Mouse (Mus musculus): ENCODE data around the gene Rbms3. TPM values are rescaled to one million over a fixed set of nuclear protein-coding genes. Genes with fewer than 3 reads are reported as not detected.

The Rbms3 gene
- 90.2 and 100 TPM in 2 replicates for polyA plus RNA-seq (2014; fragmentation: Nextera tagmentation; extraction: Ambion mirVana)

DNA sequence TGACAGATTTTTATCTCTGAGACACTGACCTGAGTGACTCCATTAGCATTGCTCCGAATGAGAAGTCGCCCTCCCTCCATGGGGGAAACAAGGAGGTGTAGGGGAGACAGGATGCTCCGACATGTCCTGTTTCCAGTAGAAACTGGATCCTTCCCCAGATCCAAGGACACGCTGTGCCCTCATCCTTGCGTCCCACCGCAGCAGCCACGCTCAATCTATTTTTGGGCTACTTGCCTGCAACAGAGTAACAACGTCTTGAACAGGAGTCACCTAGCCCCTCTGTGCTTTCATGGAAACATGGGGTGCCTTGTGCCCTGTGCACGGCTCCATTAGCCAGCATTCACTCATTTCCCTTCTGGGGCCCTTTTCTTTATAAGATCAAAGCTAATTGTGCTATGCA is at the start of gene Rbms3:
Gene Rbms3 (minus strand): TSS at position 143 of the 400 bp plus-strand sequence.
- ATAC-seq (ENCODE audit: insufficient number of reproducible peaks, insufficient read depth, low FRiP score, low read depth) = no peak
- Histone ChIP-seq H3K27ac (ENCODE audit: low read length) (no peak within 1 kb of the TSS), H3K4me1 (ENCODE audit: control insufficient read depth, insufficient read depth, low read length) (no peaks in the 10 kb centered on the region), H3K9me3 (ENCODE audit: control insufficient read depth, low read depth, low read length) (no peaks in the 10 kb centered on the region), H3K4me3 (ENCODE audit: low read depth, low read length) (no peak within 1 kb of the TSS), H3K27me3 (ENCODE audit: control insufficient read depth, insufficient read depth, low read length) (no peaks in the 10 kb centered on the region), H3K9ac (replicated peaks; ENCODE audit: low read depth, low read length) (no peak within 1 kb of the TSS), H3K36me3 (ENCODE audit: control insufficient read depth, insufficient read depth, low read length) (no peaks in the 10 kb centered on the region), H3K4me2 (replicated peaks; ENCODE audit: low read depth, low read length) (no peak within 1 kb of the TSS)
- WGBS = 78% methylated on average over 9 of the region's 9 CpGs

DNA sequence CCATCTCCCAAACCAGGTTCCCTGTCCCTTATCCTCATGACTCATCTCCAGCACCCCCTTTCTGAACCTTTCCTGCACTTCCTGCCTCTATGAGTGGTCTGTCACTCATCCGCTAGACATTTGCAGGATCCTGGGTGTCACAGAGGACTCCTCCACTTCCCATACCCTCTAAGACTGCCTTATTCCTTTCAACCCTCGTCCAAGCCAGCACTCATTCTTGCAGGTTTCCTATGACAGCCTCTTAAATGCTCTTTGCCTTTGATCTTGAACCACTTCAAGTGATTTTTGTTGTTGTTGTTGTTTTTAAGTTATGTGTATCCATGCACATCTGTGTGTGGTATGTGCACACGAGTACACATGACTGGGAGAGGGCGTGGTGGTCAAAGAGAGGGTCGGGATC is 43.6 kb upstream of the Rbms3 start:
- WGBS = 83% methylated on average over 5 of the region's 5 CpGs
- Histone ChIP-seq H3K36me3 (ENCODE audit: control insufficient read depth, insufficient read depth, low read length) (no peaks in the 10 kb centered on the region), H3K4me2 (replicated peaks; ENCODE audit: low read depth, low read length) (no peak overlapping the region), H3K9ac (replicated peaks; ENCODE audit: low read depth, low read length) (no peak overlapping the region), H3K9me3 (ENCODE audit: control insufficient read depth, low read depth, low read length) (no peaks in the 10 kb centered on the region), H3K4me3 (ENCODE audit: low read depth, low read length) (no peak overlapping the region), H3K4me1 (ENCODE audit: control insufficient read depth, insufficient read depth, low read length) (no peaks in the 10 kb centered on the region), H3K27ac (ENCODE audit: low read length) (no peak overlapping the region), H3K27me3 (ENCODE audit: control insufficient read depth, insufficient read depth, low read length) (no peaks in the 10 kb centered on the region)
- no peak for ATAC-seq (ENCODE audit: insufficient number of reproducible peaks, insufficient read depth, low FRiP score, low read depth)

DNA sequence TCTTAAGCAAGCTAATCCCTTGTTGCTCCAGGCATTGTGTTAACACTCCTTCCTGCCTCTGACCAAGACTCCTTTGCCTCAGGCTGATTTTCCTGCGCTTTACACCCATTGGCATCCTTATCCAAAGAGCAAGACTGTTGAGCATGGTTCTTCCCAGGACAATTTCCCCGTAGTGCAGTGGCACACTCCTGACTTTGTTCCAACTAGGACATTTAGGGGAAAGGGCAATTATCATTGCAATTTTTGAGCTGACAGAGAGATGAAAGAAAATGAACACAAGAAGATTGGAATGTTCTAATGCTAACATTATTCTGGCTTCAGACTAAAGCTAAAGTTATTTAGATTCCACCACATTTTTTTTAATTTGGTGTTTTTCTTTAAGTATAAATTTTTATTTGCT is 24.9 kb upstream of the Rbms3 start:
- H3K36me3 ChIP-seq (ENCODE audit: control insufficient read depth, insufficient read depth, low read length) = no peaks in the 10 kb centered on the region
- H3K27me3 ChIP-seq (ENCODE audit: control insufficient read depth, insufficient read depth, low read length) = no peaks in the 10 kb centered on the region
- no peaks in the 10 kb centered on the region for H3K4me1 ChIP-seq (ENCODE audit: control insufficient read depth, insufficient read depth, low read length)
- H3K27ac ChIP-seq (ENCODE audit: low read length) = no peak overlapping the region
- H3K4me2 ChIP-seq (replicated peaks; ENCODE audit: low read depth, low read length) = no peak overlapping the region
- H3K4me3 ChIP-seq (ENCODE audit: low read depth, low read length) = no peak overlapping the region
- H3K9ac ChIP-seq (replicated peaks; ENCODE audit: low read depth, low read length) = no peak overlapping the region
- WGBS = 67% methylated on average over 2 of the region's 2 CpGs
- ATAC-seq (ENCODE audit: insufficient number of reproducible peaks, insufficient read depth, low FRiP score, low read depth) = no peak
- no peaks in the 10 kb centered on the region for H3K9me3 ChIP-seq (ENCODE audit: control insufficient read depth, low read depth, low read length)

DNA sequence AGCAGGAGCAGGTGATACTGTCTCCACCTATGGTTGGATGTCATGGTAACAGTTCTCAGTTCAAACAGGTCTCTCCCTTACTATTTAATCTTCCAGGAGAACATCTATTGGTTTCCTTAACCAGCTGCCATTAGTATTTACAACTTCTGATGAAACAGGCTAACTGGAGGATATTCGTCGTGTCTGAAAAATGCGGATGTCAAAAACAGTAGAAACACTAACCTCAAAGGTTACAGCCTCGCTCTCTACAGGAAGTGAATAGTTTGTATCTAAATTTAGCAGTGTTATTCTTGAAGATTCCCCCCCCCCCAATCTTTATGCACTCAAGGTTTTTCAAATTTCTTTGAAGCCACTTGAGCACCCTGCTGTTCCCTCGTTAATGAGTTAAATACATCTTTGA is 23.9 kb upstream of the Rbms3 start:
- Histone ChIP-seq H3K9ac (replicated peaks; ENCODE audit: low read depth, low read length) (no peak overlapping the region), H3K4me1 (ENCODE audit: control insufficient read depth, insufficient read depth, low read length) (no peaks in the 10 kb centered on the region), H3K27me3 (ENCODE audit: control insufficient read depth, insufficient read depth, low read length) (no peaks in the 10 kb centered on the region), H3K9me3 (ENCODE audit: control insufficient read depth, low read depth, low read length) (no peaks in the 10 kb centered on the region), H3K4me2 (replicated peaks; ENCODE audit: low read depth, low read length) (no peak overlapping the region), H3K36me3 (ENCODE audit: control insufficient read depth, insufficient read depth, low read length) (no peaks in the 10 kb centered on the region), H3K4me3 (ENCODE audit: low read depth, low read length) (no peak overlapping the region), H3K27ac (ENCODE audit: low read length) (no peak overlapping the region)
- 29% methylated on average over 5 of the region's 5 CpGs for WGBS
- ATAC-seq (ENCODE audit: insufficient number of reproducible peaks, insufficient read depth, low FRiP score, low read depth) = no peak

DNA sequence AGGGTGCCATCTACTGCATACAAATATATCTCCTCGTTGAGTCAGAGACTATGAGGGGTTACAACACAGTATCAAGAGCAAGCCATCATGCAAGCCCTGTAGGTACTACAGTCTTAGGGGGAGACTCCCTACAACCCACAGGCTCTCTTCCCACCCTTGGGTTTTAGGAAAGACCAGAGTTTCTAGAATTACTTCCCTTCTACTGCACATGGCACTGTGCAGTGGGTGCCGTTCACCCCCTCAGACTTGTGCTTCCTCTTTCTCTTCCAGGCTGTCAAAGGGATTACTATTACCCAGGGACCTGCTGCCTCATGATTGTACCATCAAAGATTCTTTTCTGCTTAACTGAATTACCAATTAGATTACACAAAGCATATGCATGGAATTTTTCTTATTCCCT is 16.4 kb upstream of the Rbms3 start:
- no peak for ATAC-seq (ENCODE audit: insufficient number of reproducible peaks, insufficient read depth, low FRiP score, low read depth)
- Histone ChIP-seq H3K36me3 (ENCODE audit: control insufficient read depth, insufficient read depth, low read length) (no peaks in the 10 kb centered on the region), H3K9ac (replicated peaks; ENCODE audit: low read depth, low read length) (no peak overlapping the region), H3K9me3 (ENCODE audit: control insufficient read depth, low read depth, low read length) (no peaks in the 10 kb centered on the region), H3K4me2 (replicated peaks; ENCODE audit: low read depth, low read length) (no peak overlapping the region), H3K27ac (ENCODE audit: low read length) (no peak overlapping the region), H3K27me3 (ENCODE audit: control insufficient read depth, insufficient read depth, low read length) (no peaks in the 10 kb centered on the region), H3K4me1 (ENCODE audit: control insufficient read depth, insufficient read depth, low read length) (no peaks in the 10 kb centered on the region), H3K4me3 (ENCODE audit: low read depth, low read length) (no peak overlapping the region)
- WGBS = 86% methylated on average over 2 of the region's 2 CpGs

DNA sequence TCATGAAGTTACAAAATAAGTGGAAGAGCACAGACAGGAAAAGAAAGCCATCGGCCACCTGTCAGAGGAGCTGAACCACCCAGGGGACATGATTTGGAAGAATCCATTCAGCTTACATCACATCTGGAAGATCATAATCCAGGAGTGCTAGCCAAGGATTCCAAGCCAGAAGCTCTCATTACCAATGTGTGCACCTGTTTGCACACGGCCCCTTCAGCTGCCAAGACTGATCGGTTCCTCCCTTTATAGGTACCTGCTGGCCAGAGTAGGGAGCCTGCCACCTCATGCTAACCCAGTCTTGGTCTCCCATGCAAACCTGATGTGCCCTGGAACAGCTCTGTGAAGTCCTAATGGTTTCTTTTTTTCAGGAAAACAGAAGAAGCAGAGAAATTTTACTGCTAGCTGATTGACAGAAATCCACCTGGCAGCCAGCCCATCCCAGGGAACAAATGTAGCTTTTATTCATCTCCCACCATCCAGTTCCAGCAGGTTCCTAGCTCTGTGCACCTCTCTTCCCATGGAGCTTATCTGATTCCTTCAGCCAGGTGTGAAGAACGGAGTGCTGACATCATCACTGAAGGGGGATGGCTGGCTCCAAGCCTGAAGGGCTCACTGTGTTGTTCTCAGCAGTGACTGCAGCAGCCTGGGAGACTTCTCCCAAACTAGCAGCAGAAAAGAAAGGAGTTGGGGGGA is 11.5 kb upstream of the Rbms3 start:
- H3K4me1 ChIP-seq (ENCODE audit: control insufficient read depth, insufficient read depth, low read length) = no peaks in the 10 kb centered on the region
- no peak for ATAC-seq (ENCODE audit: insufficient number of reproducible peaks, insufficient read depth, low FRiP score, low read depth)
- no peaks in the 10 kb centered on the region for H3K36me3 ChIP-seq (ENCODE audit: control insufficient read depth, insufficient read depth, low read length)
- no peak overlapping the region for H3K4me3 ChIP-seq (ENCODE audit: low read depth, low read length)
- no peak overlapping the region for H3K4me2 ChIP-seq (replicated peaks; ENCODE audit: low read depth, low read length)
- 74% methylated on average over 4 of the region's 4 CpGs for WGBS
- H3K27ac ChIP-seq (ENCODE audit: low read length) = no peak overlapping the region
- H3K27me3 ChIP-seq (ENCODE audit: control insufficient read depth, insufficient read depth, low read length) = no peaks in the 10 kb centered on the region
- no peak overlapping the region for H3K9ac ChIP-seq (replicated peaks; ENCODE audit: low read depth, low read length)
- H3K9me3 ChIP-seq (ENCODE audit: control insufficient read depth, low read depth, low read length) = no peaks in the 10 kb centered on the region

DNA sequence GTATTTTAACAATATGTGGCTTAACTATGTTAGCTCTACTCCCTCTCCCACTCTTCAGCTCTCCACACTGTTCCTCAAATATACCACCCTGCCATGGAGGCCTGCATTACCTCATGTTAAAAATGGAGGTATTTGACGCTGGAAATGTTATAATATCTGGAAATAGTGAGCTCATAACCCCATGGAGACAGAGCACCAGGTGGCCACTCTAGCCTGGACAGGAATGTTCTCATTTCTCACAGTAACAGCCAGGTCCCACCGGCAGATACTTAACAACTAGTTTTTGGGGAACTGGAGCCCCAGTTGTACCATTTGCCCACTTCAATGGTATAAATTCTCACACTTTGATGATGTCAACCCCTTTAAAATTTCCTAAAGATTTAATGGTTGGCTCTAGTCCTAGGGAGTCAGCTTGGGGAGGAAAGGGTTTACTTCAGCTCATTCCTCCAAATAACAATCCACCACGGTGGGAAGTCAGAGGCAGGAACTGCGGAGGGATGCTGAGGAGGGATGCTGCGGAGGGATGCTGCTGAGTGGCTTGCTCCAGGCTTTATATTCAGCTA is 9.0 kb upstream of the Rbms3 start:
- H3K9me3 ChIP-seq (ENCODE audit: control insufficient read depth, low read depth, low read length) = no peaks in the 10 kb centered on the region
- no peaks in the 10 kb centered on the region for H3K4me1 ChIP-seq (ENCODE audit: control insufficient read depth, insufficient read depth, low read length)
- no peaks in the 10 kb centered on the region for H3K36me3 ChIP-seq (ENCODE audit: control insufficient read depth, insufficient read depth, low read length)
- H3K27me3 ChIP-seq (ENCODE audit: control insufficient read depth, insufficient read depth, low read length) = no peaks in the 10 kb centered on the region
- no peak overlapping the region for H3K27ac ChIP-seq (ENCODE audit: low read length)
- ATAC-seq (ENCODE audit: insufficient number of reproducible peaks, insufficient read depth, low FRiP score, low read depth) = no peak
- no peak overlapping the region for H3K4me3 ChIP-seq (ENCODE audit: low read depth, low read length)
- no peak overlapping the region for H3K4me2 ChIP-seq (replicated peaks; ENCODE audit: low read depth, low read length)
- WGBS = 69% methylated on average over 5 of the region's 5 CpGs
- H3K9ac ChIP-seq (replicated peaks; ENCODE audit: low read depth, low read length) = no peak overlapping the region

DNA sequence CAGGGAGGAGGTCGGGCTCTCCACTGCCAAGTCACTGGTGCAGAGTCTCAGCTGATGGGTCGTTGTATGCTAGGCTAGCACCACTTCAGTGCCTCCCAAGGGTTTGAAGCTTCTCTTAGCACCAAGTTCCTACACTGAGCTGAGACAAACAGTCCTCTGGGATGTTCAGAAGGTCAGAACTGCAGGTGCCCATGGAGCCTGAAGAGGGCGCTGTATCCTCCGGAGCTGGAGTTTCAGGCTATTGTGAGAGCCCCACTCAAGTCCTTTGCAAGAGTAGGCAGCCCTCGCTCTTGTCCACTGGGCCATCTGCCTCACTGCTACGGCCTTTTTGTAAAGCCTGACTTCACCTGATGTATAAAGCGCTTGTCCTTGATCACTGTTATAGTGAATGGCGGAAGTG is 6.8 kb upstream of the Rbms3 start:
- no peak for ATAC-seq (ENCODE audit: insufficient number of reproducible peaks, insufficient read depth, low FRiP score, low read depth)
- WGBS = 81% methylated on average over 8 of the region's 8 CpGs
- H3K36me3 ChIP-seq (ENCODE audit: control insufficient read depth, insufficient read depth, low read length) = no peaks in the 10 kb centered on the region
- no peak overlapping the region for H3K27ac ChIP-seq (ENCODE audit: low read length)
- H3K4me3 ChIP-seq (ENCODE audit: low read depth, low read length) = no peak overlapping the region
- no peaks in the 10 kb centered on the region for H3K9me3 ChIP-seq (ENCODE audit: control insufficient read depth, low read depth, low read length)
- no peaks in the 10 kb centered on the region for H3K27me3 ChIP-seq (ENCODE audit: control insufficient read depth, insufficient read depth, low read length)
- no peaks in the 10 kb centered on the region for H3K4me1 ChIP-seq (ENCODE audit: control insufficient read depth, insufficient read depth, low read length)
- H3K9ac ChIP-seq (replicated peaks; ENCODE audit: low read depth, low read length) = no peak overlapping the region
- no peak overlapping the region for H3K4me2 ChIP-seq (replicated peaks; ENCODE audit: low read depth, low read length)

DNA sequence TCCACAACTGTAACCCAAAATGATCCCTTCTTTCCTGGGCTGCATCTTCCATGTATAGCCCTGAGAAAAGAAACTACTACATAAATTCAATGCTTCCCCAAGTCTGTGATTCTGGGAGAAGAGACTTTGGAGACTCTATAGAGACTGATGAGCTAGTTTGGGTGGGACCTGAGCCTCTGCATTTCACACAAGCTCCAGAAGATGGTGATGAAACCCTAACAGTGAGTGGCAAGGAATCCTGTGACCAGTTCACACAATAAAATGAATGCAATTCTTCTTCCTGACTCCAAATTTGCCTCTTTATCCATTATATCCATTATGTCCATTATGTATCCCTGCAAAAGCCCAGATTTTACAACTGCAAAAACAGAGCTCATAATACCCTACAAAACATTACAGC is 2.5 kb downstream of the Rbms3 start:
- H3K9ac ChIP-seq (replicated peaks; ENCODE audit: low read depth, low read length) = no peak overlapping the region
- H3K4me3 ChIP-seq (ENCODE audit: low read depth, low read length) = no peak overlapping the region
- ATAC-seq (ENCODE audit: insufficient number of reproducible peaks, insufficient read depth, low FRiP score, low read depth) = no peak
- H3K4me2 ChIP-seq (replicated peaks; ENCODE audit: low read depth, low read length) = no peak overlapping the region
- H3K36me3 ChIP-seq (ENCODE audit: control insufficient read depth, insufficient read depth, low read length) = no peaks in the 10 kb centered on the region
- no peak overlapping the region for H3K27ac ChIP-seq (ENCODE audit: low read length)
- no peaks in the 10 kb centered on the region for H3K27me3 ChIP-seq (ENCODE audit: control insufficient read depth, insufficient read depth, low read length)
- H3K4me1 ChIP-seq (ENCODE audit: control insufficient read depth, insufficient read depth, low read length) = no peaks in the 10 kb centered on the region
- no peaks in the 10 kb centered on the region for H3K9me3 ChIP-seq (ENCODE audit: control insufficient read depth, low read depth, low read length)
